Mouse (Mus musculus): ENCODE data around the gene Commd1. TPM values are rescaled to one million over a fixed set of nuclear protein-coding genes. Genes with fewer than 3 reads are reported as not detected.

Commd1 gene
- total RNA-seq, 2 experiments from 2014 or later, result 50.9 to 62.2 TPM

GRCm38 (mm10) chr11:22892466-22892865, 89.7 kb downstream of the Commd1 start:
- DNase-seq (ENCODE audit: extremely low spot score in 1 of 2, low spot score in 1 of 2), result no peak

DNA sequence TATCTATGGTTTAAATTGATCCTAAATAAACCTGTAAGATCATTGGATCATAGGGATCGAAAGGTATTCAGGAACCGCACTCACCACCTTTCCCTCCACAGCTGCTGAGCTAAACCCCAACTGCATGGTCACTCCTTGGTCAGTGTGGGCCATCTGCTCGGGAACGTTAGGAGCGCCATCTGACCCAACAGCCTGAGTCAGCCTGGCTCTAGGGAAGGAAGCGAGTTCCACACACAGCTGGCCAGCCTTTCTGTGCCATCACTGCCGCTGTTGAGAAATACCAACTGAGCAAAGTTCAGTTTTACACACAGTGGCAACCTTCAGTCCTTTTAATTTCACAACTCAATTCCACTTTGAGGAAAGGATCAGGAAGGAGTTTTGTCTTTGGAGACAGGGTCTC, 90.3 kb downstream of the Commd1 start:
- no peak for DNase-seq (ENCODE audit: extremely low spot score in 1 of 2, low spot score in 1 of 2)

DNA sequence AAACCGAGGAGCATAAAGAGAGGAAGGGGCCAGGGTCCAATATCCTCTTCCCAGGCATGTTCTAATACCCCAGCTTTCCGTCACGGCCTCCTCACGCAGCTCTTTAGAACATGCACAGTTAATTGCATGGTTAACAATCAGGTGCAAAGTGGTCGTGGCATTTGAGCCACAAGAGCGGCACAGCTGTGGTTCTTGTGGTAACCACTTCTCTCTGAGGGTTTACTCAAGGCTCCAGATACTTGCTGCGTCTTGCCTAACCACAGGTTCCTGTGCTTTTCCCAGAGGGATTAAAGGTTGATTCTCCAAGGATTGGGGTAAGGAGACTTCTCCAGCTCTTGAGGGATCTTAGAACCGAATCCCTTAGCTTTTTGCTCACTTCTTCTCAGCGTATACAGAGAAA, 90.9 kb downstream of the Commd1 start:
- no peak for DNase-seq (ENCODE audit: extremely low spot score in 1 of 2, low spot score in 1 of 2)

- DNase-seq (ENCODE audit: extremely low spot score in 1 of 2, low spot score in 1 of 2), result no peak
These were observed 93.0 kb downstream of the Commd1 start for GRCm38 (mm10) chr11:22889224-22889623.

DNA sequence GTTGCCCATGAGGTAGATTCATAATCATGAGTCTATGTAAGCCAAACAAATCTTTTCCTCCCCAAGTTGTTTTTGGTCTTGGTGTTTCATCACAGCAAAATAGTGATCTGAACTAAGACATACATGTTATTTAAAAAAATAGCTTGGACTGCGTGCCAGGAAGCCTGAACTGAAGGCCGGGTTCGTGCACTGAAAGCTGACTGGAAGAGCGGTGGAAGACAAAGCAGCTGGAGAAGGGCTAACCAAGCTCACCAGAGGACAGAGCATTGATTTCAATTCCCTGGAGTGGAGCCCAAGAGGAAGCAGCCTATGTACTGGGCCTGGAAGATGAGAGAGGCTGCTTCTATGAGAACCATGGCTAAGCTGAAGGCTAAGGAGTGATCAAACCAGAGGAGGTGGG, 95.2 kb downstream of the Commd1 start:
- DNase-seq (ENCODE audit: extremely low spot score in 1 of 2, low spot score in 1 of 2), result no peak

- no peak for DNase-seq (ENCODE audit: extremely low spot score in 1 of 2, low spot score in 1 of 2)
These were observed 96.8 kb downstream of the Commd1 start for GRCm38 (mm10) chr11:22885350-22885749.

- DNase-seq (ENCODE audit: extremely low spot score in 1 of 2, low spot score in 1 of 2), result no peak
These were observed 98.5 kb downstream of the Commd1 start for GRCm38 (mm10) chr11:22883676-22884075.

DNA sequence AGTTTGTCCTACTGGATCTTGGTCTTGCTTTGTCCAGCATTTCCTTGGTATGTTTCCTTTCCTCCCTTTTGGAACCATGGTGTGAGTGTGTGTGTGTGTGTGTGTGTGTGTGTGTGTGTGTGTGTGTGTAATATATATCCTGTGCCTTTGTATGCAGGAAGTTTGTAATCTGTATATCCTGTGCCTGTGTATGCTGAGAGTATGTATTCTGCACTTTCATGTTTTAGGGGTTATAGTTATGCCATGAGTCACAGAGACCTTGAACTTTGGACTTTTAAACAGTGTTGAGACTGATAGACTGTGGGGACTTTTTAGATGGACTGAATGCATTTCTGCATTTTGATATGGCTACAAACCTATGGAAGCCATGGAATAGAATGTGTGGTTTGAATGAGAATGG, 99.3 kb downstream of the Commd1 start:
- DNase-seq (ENCODE audit: extremely low spot score in 1 of 2, low spot score in 1 of 2), result no peak

GRCm38 (mm10) chr11:22880383-22881172, 101.6 kb downstream of the Commd1 start:
- no peak for DNase-seq (ENCODE audit: extremely low spot score in 1 of 2, low spot score in 1 of 2)

DNA sequence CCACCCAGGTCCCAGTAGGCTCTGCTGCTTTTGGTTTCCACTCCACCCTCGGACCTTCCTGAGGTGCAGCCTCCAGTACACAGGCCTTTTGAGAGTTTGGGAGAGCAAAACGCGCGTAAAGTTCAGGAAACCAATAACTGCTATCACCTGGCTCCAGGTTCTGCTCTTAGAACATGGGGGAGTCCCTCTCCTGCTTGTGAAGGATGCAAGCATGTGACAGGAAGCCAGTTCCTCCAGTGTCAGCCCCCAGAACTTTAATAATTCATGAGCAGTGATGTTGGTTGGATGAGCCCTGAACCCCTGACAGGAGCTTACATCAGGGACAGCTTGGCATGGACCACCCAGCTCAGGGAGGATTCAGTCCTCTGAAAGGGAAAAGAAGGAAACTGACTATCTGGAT, 102.5 kb downstream of the Commd1 start:
- no peak for DNase-seq (ENCODE audit: extremely low spot score in 1 of 2, low spot score in 1 of 2)

- no peak for DNase-seq (ENCODE audit: extremely low spot score in 1 of 2, low spot score in 1 of 2)
These were observed 105.4 kb downstream of the Commd1 start for GRCm38 (mm10) chr11:22876680-22877330.

GRCm38 (mm10) chr11:22875279-22875678, 106.9 kb downstream of the Commd1 start:
- no peak for DNase-seq (ENCODE audit: extremely low spot score in 1 of 2, low spot score in 1 of 2)

GRCm38 (mm10) chr11:22874747-22875146, 107.4 kb downstream of the Commd1 start:
- DNase-seq (ENCODE audit: extremely low spot score in 1 of 2, low spot score in 1 of 2), result no peak

GRCm38 (mm10) chr11:22873383-22873782, 108.8 kb downstream of the Commd1 start:
- no peak for DNase-seq (ENCODE audit: extremely low spot score in 1 of 2, low spot score in 1 of 2)

- DNase-seq (ENCODE audit: extremely low spot score in 1 of 2, low spot score in 1 of 2), result no peak
These were observed 109.9 kb downstream of the Commd1 start for GRCm38 (mm10) chr11:22872307-22872680.

DNA sequence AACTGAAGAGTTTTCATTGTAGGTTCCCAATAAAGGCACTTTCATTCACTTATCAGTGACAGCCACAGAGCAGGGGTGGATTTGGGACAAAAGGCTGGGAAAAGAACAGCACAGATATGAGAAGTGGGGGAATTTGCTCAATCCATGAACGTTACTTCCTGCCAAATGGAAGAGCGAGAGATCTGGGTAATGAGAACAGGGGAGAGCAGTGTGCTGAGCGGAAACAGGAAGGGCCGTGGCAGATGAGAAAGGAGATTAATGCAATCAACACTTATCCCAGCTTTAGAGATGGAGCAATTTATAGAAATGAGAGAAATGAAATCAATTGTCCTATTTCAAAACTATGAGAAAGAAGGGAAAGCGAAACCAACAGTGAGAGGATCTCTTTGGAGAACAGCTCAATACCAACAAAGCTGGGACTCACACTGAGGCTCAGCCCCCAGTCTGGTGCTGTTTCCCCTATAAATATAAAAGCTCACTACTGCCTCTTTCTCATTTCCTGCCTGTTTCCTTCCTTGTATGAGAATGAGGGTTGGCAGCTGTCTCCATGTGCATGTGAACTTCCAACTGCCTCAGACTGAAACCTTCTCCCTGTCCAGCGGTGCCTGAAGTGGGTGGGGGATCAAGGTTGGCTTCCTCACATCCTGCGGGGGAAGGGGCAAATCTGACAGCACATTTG, 110.4 kb downstream of the Commd1 start:
- no peak for DNase-seq (ENCODE audit: extremely low spot score in 1 of 2, low spot score in 1 of 2)

DNA sequence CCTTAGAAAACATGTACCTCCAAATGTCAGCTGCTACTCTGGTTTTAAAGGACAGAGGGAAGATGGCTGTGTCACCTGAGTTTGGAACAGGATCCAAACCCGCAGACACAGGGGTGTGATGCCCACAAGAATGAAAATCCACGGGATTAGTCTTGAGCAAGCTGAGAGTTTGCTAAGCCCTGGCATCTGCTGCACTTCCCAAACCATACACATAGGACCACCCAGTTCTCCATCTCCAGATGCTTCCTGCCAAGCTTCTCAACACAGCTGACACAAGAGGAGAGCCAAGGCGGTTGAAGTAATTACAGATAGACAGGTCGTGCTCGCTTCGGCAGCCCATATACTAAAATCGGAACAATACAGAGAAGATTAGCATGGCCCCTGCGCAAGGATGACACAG, 113.6 kb downstream of the Commd1 start:
- DNase-seq (ENCODE audit: extremely low spot score in 1 of 2, low spot score in 1 of 2), result no peak

- no peak for DNase-seq (ENCODE audit: extremely low spot score in 1 of 2, low spot score in 1 of 2)
These were observed 114.5 kb downstream of the Commd1 start for GRCm38 (mm10) chr11:22867691-22868090.

- no peak for DNase-seq (ENCODE audit: extremely low spot score in 1 of 2, low spot score in 1 of 2)
These were observed 116.4 kb downstream of the Commd1 start for GRCm38 (mm10) chr11:22865635-22866246.

GRCm38 (mm10) chr11:22864305-22865060, 117.7 kb downstream of the Commd1 start:
- no peak for DNase-seq (ENCODE audit: extremely low spot score in 1 of 2, low spot score in 1 of 2)
